Mouse (Mus musculus): Measurements from ENCODE around the gene Lrmda. TPM values are rescaled to one million over a fixed set of nuclear protein-coding genes. Genes with fewer than 3 reads are reported as not detected.
"Not testable (repeated sequence)": the region's sequence is repeated elsewhere in the genome, so short reads cannot be mapped to it uniquely, and the experiment has no call there.

Gene Lrmda
- polyA plus RNA-seq, 1 experiment from 2014 or later, result 0.22 TPM

DNA sequence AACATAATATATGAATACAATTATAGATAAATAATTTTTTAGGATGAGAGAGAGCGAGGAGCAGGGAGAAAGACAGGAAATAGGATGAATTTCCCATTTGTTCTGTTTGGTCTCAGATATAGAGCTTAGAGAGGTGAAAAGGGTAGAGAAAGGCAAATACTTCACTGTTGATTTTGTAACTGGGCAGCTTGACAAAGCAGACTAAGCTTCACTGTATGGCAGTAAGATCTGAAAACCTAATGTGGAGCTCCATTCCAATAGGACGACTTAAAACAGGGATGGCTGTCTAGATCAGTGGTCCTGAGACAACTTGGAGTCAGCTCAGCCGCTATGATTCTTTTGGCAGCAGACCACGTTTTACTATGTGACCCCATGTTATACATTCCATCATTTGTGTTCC lies 566.8 kb downstream of the Lrmda start:
- H3K9me3 ChIP-seq, result no peaks in the 10 kb centered on the region
- H3K27me3 ChIP-seq, result peaks cover 29% of the 10 kb centered on the region
- WGBS, result 85% methylated on average over 4 of the region's 4 CpGs
- H3K4me3 ChIP-seq (replicated peaks), result no peak overlapping the region
- H3K4me2 ChIP-seq, result no peak overlapping the region
- no peak for ATAC-seq (ENCODE audit: low FRiP score)
- peaks cover 8% of the 10 kb centered on the region for H3K4me1 ChIP-seq
- H3K9ac ChIP-seq, result no peak overlapping the region
- no peaks in the 10 kb centered on the region for H3K36me3 ChIP-seq (replicated peaks)
- no peak overlapping the region for H3K27ac ChIP-seq

DNA sequence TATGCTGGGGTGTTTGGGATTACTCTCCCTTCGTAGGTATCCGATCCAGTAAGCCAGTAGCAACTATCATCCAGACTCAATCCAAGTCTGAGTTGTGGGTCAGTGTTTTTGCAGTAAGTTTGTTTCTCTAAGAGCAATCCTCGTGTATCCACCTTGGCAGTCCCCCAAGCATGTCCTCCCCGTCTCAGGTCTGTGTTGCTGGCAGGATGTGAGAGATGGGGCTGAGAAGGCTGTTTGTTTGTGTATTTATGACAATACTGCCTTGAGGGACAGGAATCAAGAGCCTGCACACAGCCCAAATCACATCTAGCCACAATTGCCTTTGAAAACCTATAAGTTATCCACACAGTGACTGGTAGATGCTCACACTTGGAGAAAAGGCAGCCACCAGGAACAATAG lies 567.3 kb downstream of the Lrmda start:
- Histone ChIP-seq H3K4me1 (peaks cover 8% of the 10 kb centered on the region), H3K4me3 (replicated peaks) (no peak overlapping the region), H3K27ac (no peak overlapping the region), H3K27me3 (peaks cover 33% of the 10 kb centered on the region), H3K9ac (no peak overlapping the region), H3K9me3 (no peaks in the 10 kb centered on the region), H3K4me2 (no peak overlapping the region), H3K36me3 (replicated peaks) (no peaks in the 10 kb centered on the region)
- WGBS, result 80% methylated on average over 4 of the region's 4 CpGs
- ATAC-seq (ENCODE audit: low FRiP score), result no peak

GRCm38 (mm10) chr14:22587285-22587957 lies 567.9 kb downstream of the Lrmda start:
- Histone ChIP-seq H3K27me3 (peaks cover 38% of the 10 kb centered on the region), H3K9me3 (no peaks in the 10 kb centered on the region), H3K4me1 (peaks cover 8% of the 10 kb centered on the region), H3K4me3 (replicated peaks) (no peak overlapping the region), H3K36me3 (replicated peaks) (no peaks in the 10 kb centered on the region), H3K9ac (no peak overlapping the region), H3K27ac (no peak overlapping the region), H3K4me2 (no peak overlapping the region)
- no peak for ATAC-seq (ENCODE audit: low FRiP score)
- WGBS, result 69% methylated on average over 4 of the region's 4 CpGs

GRCm38 (mm10) chr14:22587958-22588296 lies 568.4 kb downstream of the Lrmda start:
- H3K27me3 ChIP-seq, result peaks cover 38% of the 10 kb centered on the region
- no peak overlapping the region for H3K4me3 ChIP-seq (replicated peaks)
- H3K9me3 ChIP-seq, result no peaks in the 10 kb centered on the region
- no peak for ATAC-seq (ENCODE audit: low FRiP score)
- 70% methylated on average over 4 of the region's 4 CpGs for WGBS
- H3K4me1 ChIP-seq, result peaks cover 8% of the 10 kb centered on the region
- H3K36me3 ChIP-seq (replicated peaks), result no peaks in the 10 kb centered on the region
- no peak overlapping the region for H3K27ac ChIP-seq
- H3K9ac ChIP-seq, result no peak overlapping the region
- H3K4me2 ChIP-seq, result no peak overlapping the region

DNA sequence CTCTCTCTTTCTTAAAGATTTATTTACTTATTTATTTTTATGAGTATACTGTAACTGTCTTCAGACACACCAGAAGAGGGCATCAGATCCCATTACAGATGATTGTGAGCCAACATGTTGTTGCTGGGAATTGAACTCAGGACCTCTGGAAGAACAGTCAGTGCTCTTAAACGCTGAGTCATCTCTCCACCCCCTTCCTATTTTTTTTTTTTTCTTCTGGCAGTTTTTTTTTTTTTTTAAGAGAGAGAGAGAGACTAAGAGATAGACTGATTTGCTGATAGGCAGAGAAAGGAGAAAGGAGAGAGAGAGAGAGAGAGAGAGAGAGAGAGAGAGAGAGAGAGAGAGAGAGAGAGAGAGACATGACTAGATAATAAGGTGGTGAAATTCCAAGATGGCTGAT lies 568.9 kb downstream of the Lrmda start:
- H3K9ac ChIP-seq; H3K4me1 ChIP-seq; H3K4me3 ChIP-seq (replicated peaks); H3K36me3 ChIP-seq (replicated peaks); H3K9me3 ChIP-seq; H3K27ac ChIP-seq; H3K4me2 ChIP-seq; ATAC-seq (ENCODE audit: low FRiP score): not testable (repeated sequence)
- peaks cover 33% of the 10 kb centered on the region for H3K27me3 ChIP-seq
- WGBS, result 88% methylated on average over 1 of the region's 1 CpGs

DNA sequence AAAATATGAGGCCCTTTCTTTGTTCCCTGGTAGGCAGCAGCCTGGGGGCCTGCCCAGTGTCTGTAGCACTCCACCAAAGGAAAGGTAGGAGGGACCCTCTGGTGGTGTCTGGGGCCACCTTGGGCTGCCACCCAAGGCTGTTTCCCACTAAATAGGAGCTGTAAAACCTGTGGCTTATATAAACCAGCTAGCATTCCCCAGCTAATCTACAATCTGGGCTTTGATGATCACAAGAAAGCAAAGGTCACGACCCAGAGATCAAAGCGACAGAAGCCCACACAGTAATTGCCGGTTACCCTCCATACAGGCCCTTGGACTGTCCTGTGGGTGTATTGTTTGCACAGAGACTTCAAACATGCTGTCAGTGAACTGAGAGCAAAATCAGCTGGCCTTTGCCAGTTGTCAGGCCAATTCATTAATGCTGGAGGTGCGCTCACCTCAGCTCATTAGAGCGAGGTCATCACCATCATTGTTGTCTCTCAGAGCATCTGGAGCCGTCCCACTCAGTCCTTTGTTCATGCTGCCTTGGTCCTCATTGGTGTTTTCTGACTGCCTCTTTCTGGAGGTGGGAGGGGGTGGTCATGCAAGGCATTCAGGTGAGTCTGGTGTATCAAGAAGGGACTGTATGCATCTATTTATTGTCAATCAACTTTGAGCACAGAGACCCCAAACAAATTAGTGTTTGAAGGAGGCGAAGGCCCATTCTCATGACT lies 570.1 kb downstream of the Lrmda start:
- H3K9me3 ChIP-seq, result no peaks in the 10 kb centered on the region
- peaks cover 8% of the 10 kb centered on the region for H3K4me1 ChIP-seq
- no peak for ATAC-seq (ENCODE audit: low FRiP score)
- peaks cover 33% of the 10 kb centered on the region for H3K27me3 ChIP-seq
- 28% methylated on average over 7 of the region's 7 CpGs for WGBS
- H3K36me3 ChIP-seq (replicated peaks), result no peaks in the 10 kb centered on the region
- no peak overlapping the region for H3K4me2 ChIP-seq
- no peak overlapping the region for H3K9ac ChIP-seq
- no peak overlapping the region for H3K4me3 ChIP-seq (replicated peaks)
- H3K27ac ChIP-seq, result no peak overlapping the region

DNA sequence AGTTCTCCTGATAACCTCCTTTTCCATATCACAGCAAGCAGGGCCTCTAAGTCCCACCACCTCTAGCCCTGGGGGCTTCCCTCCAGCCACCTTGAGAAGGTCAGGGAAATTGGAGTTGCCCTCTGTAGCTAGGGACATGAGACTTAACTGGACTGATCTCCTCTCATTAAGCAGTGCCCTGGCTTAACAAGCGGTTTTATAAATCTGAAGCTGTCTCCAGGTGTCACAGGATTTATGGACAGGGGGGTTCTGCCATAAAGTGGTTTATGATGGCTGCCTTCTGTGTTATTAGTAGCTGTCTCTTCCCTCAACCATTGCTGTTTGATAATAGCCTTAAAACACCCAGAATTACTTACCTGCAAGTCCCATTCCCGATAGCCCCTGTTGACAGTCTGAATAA lies 571.7 kb downstream of the Lrmda start:
- H3K9ac ChIP-seq, result no peak overlapping the region
- H3K27me3 ChIP-seq, result peaks cover 39% of the 10 kb centered on the region
- H3K4me2 ChIP-seq, result no peak overlapping the region
- 76% methylated on average over 2 of the region's 2 CpGs for WGBS
- no peak for ATAC-seq (ENCODE audit: low FRiP score)
- H3K9me3 ChIP-seq, result no peaks in the 10 kb centered on the region
- no peak overlapping the region for H3K27ac ChIP-seq
- H3K4me3 ChIP-seq (replicated peaks), result no peak overlapping the region
- peaks cover 8% of the 10 kb centered on the region for H3K4me1 ChIP-seq
- no peaks in the 10 kb centered on the region for H3K36me3 ChIP-seq (replicated peaks)

GRCm38 (mm10) chr14:22597508-22597907 lies 578.0 kb downstream of the Lrmda start:
- no peak overlapping the region for H3K4me3 ChIP-seq (replicated peaks)
- H3K36me3 ChIP-seq (replicated peaks), result no peaks in the 10 kb centered on the region
- no peaks in the 10 kb centered on the region for H3K9me3 ChIP-seq
- H3K27me3 ChIP-seq, result peaks cover 30% of the 10 kb centered on the region
- ATAC-seq (ENCODE audit: low FRiP score), result no peak
- H3K9ac ChIP-seq, result no peak overlapping the region
- 79% methylated on average over 2 of the region's 2 CpGs for WGBS
- no peak overlapping the region for H3K4me2 ChIP-seq
- no peak overlapping the region for H3K27ac ChIP-seq
- peaks cover 20% of the 10 kb centered on the region; the same call in 1 of the 2 replicates for H3K4me1 ChIP-seq

- H3K9me3 ChIP-seq, result no peaks in the 10 kb centered on the region
- no peak overlapping the region for H3K9ac ChIP-seq
- H3K4me1 ChIP-seq, result peaks cover 20% of the 10 kb centered on the region; the same call in 1 of the 2 replicates
- peaks cover 36% of the 10 kb centered on the region; the same call in 1 of the 2 replicates for H3K27me3 ChIP-seq
- 38% methylated on average over 5 of the region's 5 CpGs for WGBS
- H3K4me3 ChIP-seq (replicated peaks), result no peak overlapping the region
- no peak for ATAC-seq (ENCODE audit: low FRiP score)
- no peak overlapping the region for H3K4me2 ChIP-seq
- H3K27ac ChIP-seq, result no peak overlapping the region
- H3K36me3 ChIP-seq (replicated peaks), result no peaks in the 10 kb centered on the region
These were observed 579.1 kb downstream of the Lrmda start for GRCm38 (mm10) chr14:22598638-22599037.

DNA sequence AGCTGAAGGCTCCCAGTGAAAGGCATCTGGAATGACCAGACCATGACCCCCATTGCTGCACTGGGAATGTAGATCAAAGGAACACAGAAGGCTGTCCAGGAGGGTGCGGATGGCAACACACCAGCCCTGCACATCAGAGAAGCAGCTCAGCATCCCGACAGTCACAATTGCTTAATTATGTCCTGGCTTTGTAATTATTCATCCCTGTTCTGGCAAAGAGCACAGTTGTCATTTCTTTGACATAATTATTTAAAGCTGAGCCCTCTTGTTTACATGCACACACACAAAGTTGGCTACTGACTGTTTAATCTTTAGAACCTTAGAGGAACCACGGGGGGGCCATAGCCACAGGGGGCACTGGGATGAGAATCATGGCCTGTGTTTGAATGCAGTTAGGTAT lies 580.7 kb downstream of the Lrmda start:
- H3K36me3 ChIP-seq (replicated peaks), result no peaks in the 10 kb centered on the region
- WGBS, result 22% methylated on average over 3 of the region's 3 CpGs
- no peaks in the 10 kb centered on the region for H3K9me3 ChIP-seq
- H3K9ac ChIP-seq, result no peak overlapping the region
- peaks cover 20% of the 10 kb centered on the region; the same call in 1 of the 2 replicates for H3K4me1 ChIP-seq
- no peak overlapping the region for H3K27ac ChIP-seq
- peaks cover 36% of the 10 kb centered on the region; the same call in 1 of the 2 replicates for H3K27me3 ChIP-seq
- no peak overlapping the region for H3K4me3 ChIP-seq (replicated peaks)
- ATAC-seq (ENCODE audit: low FRiP score), result no peak
- H3K4me2 ChIP-seq, result no peak overlapping the region

- WGBS, result 87% methylated on average over 2 of the region's 2 CpGs
- ATAC-seq (ENCODE audit: low FRiP score), result no peak
- Histone ChIP-seq H3K4me2 (no peak overlapping the region), H3K4me1 (peaks cover 20% of the 10 kb centered on the region; the same call in 1 of the 2 replicates), H3K27me3 (peaks cover 19% of the 10 kb centered on the region; the same call in 1 of the 2 replicates), H3K9ac (no peak overlapping the region), H3K27ac (no peak overlapping the region), H3K9me3 (no peaks in the 10 kb centered on the region), H3K36me3 (replicated peaks) (no peaks in the 10 kb centered on the region), H3K4me3 (replicated peaks) (no peak overlapping the region)
These were observed 582.8 kb downstream of the Lrmda start for GRCm38 (mm10) chr14:22602308-22602707.

DNA sequence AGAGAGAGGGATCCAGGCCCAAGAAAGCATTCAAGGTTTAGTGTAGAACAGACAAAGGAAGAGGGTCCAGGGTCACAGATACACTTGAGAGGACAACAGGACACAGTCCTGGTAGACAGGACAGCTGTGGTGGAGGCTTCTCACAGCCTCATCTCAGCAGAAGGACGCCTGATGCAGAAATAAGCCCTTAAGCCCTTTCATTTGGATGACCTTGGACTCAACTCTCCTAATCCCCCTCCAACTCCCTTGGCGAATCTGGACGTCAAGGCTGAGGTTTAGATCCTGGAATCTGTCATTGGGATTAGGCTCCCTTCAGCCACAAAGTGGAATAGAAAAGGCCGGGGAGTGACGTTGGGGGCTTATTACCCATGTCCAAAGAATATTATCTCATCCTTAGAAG lies 589.1 kb downstream of the Lrmda start:
- Histone ChIP-seq H3K27ac (no peak overlapping the region), H3K9ac (no peak overlapping the region), H3K4me2 (no peak overlapping the region), H3K4me1 (no peaks in the 10 kb centered on the region), H3K27me3 (no peaks in the 10 kb centered on the region), H3K36me3 (replicated peaks) (no peaks in the 10 kb centered on the region), H3K4me3 (replicated peaks) (no peak overlapping the region), H3K9me3 (no peaks in the 10 kb centered on the region)
- ATAC-seq (ENCODE audit: low FRiP score), result no peak
- 53% methylated on average over 5 of the region's 5 CpGs for WGBS
